Mouse (Mus musculus) CD4-positive, CD25-positive, alpha-beta regulatory T cell, adult 2 months (primary cell): Measurements from ENCODE around the gene Unc13d.

Experiments used
- DNase-seq: peaks from one replicate; pipeline ENCODE4 v3.0.0-alpha.2; 2012; ENCODE audit warnings: low read depth, low spot score

Gene Unc13d

DNA sequence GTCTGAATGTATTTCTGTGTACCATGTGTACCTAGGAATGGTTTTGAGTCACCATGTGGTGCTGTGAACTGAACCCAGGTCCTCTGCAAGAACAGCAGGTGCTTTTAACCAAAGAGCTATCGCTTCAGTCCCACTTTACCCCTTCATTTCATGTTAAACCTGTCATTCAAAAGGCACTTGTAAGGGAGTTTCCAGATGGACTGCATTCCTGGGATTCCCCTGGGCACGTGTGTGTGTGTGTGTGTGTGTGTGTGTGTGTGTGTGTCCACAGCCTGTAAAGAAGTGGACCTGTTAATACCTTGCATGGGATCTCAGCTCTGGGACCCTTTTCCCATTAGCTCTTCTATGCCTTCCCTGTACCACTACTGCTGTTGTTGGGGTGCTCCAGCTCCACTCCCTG is 28.2 kb downstream of the Unc13d start:
- DNase-seq: no peak

DNA sequence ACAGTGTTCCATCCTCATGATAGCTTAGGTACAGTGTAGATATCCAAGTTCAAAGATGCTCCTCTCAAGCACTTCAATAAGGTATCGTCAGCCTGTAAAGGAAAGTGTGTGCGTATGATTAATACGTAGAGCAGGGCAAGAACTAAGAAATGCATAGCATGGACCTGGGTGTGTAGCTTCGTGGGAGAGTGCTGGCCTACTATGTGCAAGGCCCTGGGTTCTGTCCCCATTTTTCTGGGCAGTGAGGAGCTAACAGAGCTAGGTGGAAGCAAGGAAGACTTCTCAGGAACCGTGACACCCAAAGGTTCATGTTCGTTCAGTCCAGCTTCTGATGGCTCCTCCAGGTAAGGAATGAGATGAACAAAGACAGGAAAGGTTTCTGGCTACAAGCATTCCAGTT is 32.6 kb downstream of the Unc13d start:
- DNase-seq: no peak

DNA sequence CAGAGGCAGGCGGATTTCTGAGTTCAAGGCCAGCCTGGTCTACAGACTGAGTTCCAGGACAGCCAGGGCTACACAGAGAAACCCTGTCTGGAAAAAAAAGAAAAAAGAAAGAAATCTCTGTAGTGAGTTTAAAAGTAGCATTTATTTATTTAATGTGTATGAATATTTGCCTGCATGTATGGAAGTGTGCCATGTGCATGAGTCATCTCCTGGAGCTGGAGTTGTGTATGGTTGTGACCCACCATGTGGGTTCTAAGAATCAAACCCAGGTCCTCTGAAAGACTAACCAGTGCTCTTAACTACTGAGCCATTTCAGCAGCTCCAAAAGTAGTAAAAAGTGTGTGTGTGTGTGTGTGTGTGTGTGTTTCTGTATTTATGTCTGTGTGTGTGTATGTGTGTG is 34.5 kb downstream of the Unc13d start:
- no peak for DNase-seq

DNA sequence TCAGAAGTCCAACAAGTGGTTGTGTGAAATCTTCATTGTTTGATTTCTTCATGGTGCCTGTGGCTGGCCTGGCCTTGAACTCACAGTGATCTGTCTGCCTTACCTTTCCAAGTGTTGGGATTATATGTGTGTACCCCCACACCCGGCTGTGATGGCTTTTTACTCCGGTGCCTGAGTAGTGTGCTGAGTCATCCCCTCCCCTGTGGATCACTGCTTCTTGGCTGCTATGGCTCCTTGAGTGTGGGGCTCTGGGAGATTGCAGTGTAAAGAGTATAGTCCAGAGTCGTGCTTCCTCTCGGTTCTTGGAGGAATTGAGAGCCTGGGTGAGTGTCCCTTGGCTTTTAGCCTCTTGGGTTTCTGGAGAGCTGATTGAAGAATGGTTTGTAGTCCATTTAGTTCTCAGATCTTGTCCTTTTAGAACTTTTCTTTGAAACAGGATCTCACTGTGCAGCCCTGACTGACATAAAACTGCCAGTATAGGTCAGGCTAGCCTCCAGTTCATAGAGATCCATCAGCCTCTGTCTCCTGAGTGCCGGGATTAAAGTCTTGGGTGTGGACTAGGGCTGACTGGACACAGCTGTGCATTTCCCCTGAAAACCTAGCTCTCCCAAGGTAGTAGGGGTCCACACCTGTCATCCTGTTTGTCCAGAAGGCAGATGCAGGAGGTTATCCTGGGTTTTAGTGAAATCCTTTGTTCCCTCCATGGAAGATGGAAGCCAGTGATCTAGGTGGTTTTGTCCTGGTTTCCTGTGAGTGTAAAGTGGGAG is 35.2 kb downstream of the Unc13d start:
- DNase-seq: no peak

DNA sequence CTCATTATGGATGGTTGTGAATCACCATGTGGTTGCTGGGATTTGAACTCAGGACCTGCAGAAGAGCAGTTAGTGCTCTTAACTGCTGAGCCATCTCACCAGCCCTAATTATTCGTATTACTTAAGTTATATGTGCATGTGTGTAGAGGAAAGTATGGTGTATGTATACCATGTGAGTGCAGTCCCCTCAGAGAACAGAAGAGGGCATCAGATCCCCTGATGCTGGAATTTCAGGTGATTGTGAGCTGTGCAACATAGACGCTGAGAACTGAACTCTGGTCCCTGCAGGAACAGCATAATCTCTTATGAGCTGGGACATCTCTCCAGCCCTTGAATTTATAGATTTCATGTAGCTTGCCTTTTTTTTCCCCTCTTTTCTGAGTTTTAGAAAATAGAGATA is 35.9 kb downstream of the Unc13d start:
- no peak for DNase-seq

DNA sequence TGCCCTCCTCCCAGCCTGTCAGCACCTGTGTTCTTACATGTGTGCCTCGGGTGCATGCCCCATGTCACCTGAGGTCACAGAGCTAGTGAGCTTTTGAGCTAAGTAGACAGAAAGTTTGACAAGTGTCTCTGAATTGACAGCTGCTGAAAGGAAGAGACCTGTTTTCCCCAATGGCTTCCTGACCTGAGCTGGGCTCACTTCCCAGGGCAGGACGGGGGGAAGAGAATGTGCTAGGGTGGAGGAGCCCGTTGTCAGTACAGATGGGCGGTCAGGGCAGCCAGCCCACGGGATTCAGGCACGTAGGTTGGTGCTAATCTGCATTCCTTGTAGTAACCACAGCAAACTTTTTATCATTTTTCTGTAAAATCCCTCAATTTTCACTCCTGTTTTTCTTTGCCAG is 37.2 kb downstream of the Unc13d start:
- no peak for DNase-seq

DNA sequence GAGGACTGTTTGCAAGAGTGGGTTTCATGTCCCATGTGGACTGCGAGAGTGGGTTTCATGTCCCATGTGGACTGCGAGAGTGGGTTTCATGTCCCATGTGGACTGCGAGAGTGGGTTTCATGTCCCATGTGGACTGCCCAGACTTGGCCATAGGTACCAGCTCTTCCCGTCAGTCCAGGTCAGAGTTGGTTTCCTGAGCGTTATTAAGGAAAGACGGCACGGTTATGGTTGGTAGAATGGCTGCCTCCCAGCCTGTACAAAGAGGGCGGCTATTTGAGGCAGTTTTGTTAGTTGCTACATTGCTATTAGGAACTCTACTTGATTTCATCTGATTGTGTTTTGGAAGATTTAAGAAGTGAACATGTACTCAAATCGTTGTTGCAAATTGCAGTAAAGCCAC is 39.9 kb downstream of the Unc13d start:
- DNase-seq: no peak

DNA sequence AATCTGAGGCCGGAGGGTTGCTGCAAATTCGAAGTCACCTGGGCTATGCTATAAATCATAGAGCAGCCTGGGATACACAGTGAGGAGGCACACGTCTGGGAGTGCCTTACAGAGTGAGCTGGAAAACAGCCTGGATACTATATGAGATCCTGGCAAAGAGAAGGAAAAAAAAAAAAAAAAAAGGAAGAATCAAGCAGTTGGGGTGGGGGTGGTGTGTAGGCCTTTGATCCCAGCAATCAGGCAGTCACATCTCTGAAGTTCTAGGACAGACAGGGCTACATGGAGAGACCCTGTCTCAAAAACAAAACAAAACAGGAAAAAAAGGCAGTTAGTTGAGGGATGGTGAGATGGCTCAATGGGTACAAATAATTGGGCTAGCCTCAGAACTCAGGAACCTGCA is 41.1 kb downstream of the Unc13d start:
- no peak for DNase-seq

DNA sequence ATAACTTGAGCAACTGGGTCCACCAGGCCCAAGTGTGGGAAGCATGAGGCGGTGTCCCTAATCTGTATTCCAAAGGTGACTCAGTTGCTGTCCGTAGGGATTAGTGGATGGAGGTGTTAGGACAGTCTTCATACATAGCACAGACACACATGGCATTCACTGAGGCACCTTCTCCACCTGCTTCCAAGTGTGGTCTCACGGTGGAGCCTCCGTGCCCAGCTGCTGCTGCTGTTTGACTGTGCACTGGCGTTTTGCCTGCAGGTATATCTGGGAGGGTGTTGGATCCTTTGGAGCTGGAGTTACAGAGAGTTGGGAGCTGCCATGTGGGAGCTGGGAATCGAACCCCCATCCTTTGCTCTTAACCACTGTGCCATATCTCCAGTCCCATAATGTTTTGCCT is 43.2 kb downstream of the Unc13d start:
- no peak for DNase-seq

DNA sequence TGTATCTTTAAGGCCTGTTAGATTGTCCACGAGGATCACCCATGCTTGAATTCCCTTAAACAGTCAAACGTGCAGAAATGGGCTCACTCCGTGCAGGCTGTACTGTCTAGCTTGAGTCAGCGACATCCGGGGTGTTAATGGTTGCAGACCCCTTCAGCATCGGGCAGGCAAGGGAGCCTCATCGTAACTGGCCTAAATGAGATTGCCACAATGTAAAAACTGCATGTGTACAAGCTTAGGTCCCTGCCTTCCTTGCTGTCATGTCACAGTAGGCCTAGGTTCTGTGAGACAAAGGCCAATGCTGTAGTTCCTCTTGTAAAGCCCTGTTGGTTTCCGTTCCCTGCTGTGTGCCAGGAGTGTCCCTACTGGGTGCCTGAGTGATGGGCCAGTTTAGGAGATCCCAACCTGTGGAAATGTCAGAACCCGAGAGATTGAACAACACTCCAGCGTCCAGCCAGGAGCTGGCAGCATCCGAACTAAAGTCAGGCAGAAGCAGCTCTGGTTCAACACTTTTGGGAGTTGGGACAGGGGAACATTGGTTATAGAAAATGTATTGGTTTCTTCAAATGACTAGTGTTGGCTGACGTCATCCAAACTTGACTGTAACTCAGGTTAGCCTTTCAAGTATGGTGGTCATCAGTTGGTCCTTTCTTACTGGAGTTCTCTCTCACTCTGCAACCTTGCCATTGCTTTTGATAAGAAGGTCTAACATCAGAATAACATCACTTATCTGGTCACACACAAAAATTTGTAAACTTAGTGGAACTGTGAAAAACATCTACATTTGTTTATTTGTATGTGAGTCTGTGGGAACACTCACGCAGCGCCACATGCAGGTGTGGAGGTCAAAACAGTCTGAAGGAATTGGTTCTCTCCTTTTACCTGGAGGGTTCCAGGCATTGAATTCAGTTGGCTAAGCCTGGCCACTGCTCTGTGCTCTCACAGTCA is 46.6 kb downstream of the Unc13d start:
- DNase-seq: no peak

DNA sequence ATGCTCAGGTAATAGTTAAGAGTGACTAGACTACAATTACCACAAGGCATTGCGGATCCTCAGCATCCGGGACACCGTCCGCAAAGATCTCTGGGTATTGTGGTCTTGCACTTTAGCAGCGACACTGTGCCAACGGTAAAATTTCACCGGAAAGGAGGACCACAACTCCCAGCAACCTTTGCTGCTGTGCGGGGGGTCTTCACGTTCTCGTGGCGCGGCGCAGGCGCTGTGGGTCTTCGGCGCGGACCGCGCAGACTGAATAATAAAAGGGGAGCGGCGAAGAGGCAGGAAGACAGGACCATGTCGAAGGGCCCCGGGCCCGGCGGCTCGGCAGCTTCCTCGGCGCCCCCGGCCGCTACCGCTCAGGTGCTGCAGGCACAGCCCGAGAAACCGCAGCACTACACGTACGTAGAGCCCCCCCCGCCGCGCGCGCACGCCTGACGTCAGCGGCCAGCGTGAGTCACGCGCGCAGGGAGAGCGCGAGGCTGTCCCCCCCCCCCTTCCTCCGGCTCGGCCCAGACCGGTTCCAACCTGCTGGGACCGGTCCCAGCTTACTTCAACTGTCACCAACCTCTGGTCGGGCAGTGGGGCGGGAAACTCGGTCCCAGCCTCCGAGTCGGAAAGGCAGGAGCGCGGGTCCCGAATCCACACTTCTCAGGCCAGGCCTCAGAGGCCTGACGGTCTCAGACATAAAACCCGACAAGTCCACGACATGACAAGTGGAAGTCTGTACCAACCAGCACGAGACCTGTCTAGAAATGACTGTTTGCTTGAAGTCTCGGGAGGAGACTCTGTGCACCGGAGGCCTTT is 47.5 kb downstream of the Unc13d start, which contains the start of gene Unk:
Gene Unk, plus strand, starts transcription at position 235 of the 810 bp plus-strand sequence.
- peak; percentile 99 for DNase-seq

DNA sequence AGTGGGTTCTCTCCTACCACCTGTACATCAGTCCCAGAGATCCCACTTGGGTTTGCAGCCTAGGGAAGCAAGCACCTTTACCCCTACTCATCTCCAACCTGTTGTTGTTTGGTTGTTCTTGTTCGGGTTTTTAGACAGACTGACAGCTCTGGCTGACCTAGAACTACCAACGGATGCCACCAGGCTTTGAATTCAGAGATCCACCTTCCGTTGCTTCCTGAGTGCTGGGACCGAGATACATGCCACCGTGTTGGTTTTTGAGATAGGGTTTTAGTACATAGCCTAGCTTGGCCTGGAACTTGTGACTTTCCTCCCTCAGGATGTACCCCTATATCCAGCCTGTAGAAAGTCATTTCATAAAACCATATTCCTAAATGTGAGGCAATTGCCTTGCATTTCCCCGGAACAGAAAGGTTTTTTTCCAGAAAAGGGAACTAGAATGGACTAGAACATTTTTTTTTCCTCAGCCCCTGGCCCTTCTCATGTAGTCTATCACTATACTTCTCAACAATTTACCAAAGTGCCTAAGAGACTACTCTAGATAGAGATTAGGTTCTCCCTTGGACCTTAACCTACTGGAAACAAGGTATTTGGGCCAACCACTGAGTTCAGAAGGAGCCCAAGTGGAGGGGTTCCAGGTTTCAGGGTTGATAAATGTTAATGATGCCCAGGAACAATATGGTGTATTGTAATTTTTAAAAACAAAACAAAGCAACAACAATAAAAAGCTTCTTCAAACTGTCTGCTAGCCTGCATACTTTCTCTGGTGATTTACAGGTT is 48.5 kb downstream of the Unc13d start:
- no peak for DNase-seq

DNA sequence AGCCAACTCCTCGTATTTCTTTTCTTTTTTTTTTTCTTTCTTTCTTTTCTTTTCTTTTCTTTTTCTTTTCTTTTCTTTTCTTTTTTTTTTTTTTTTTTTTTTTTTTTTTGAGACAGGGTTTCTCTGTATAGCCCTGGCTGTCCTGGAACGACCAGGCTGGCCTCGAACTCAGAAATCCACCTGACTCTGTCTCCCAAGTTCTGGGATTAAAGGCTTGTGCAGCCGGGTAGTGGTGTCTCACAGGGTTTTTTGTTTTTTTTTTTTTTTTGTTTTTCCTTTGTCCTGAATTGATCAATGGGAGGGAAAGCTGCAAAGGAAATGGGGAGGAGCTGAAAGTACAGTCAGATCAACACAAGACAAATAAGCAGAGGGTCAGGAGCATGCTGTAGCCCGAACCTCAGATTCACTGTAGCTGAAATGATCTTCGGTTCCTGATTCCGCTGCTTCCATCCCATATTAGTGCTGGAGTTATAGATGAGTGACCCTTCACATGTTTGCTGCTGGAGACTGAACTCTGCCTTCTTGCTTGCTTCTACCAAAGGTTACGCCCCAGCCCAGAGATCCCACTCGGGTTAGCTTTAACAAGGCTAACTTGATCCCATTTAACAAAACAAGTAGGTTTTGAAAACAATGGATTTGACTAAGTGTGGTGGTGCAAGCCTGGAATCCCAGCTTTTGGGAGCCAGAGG is 49.4 kb downstream of the Unc13d start:
- no peak for DNase-seq

DNA sequence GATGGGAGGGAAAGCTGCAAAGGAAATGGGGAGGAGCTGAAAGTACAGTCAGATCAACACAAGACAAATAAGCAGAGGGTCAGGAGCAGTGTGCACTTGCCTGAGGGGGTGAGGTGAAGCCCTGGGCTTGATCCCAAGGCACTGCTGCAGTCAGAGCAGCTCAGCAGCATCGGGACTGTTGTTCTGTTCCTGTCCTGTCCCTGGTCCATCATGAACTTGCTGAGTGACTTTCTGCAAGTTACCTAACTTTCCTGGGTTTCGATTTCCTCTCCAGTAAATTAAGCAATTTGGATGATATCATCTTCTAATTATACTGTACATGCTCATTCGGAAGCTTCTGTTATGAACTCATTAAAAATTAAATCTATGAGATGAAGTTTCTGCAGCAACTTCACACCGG is 50.0 kb downstream of the Unc13d start, which contains the start of gene H3f3b:
Gene H3f3b, minus strand, starts transcription at position 207 of the 400 bp plus-strand sequence.
- DNase-seq: no peak

DNA sequence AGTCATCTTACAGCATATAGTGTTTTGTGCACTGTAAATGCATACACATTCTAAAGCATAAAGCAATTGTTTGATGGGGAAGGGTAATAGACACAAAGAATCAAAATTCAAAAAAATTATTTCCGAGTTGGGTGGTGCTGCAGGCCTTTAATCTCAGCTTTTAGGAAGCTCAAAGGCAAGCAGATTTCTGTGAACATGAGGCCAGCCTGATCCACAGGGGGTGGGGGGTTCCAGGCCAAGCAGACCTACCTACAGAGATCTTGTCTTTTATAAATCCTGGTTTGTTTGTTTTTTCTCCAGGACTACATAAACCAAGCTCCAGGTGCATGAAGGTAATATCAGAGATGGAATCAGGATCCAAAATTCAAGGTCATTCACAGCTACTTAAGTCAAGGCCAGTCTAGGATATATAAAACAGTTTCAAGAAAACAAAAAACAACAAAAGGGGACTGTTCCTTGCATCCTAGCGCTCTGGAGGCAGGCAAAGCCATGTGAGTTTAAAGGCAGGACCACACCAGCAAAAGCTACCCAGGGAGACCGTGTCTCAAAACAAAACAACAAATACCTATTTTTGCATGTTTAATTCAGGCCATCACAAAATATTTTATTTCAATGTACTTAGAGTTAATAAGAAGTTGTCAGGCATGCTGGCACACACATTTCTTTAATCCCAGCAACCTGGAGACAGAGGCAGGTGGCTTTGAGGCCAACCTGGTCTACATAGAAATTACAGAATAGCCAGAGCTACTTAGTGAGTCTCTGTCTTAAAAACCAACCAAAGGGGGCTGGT is 52.5 kb downstream of the Unc13d start:
- no peak for DNase-seq

DNA sequence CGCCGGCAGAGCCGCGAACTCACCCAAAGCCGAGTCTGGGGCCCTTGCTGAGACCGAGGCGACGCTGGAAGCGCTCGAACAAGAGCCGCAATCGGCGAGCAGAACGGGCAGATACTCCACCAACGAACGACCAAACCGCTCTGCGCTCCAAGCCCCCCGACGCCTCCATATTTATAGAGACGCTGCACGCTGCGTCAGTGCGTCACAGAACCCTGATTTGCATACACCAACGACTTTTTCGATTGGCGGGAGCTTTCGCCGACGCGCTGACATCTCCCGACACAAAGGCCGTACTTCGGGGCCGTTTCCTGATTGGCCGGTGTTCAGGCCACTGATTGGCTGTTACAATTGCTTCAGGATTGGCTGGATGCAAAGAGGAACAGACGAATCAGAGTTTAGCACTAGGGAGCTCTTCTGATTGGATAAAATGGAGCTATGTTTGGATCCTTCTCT is 53.4 kb downstream of the Unc13d start:
- peak; percentile 98 for DNase-seq

DNA sequence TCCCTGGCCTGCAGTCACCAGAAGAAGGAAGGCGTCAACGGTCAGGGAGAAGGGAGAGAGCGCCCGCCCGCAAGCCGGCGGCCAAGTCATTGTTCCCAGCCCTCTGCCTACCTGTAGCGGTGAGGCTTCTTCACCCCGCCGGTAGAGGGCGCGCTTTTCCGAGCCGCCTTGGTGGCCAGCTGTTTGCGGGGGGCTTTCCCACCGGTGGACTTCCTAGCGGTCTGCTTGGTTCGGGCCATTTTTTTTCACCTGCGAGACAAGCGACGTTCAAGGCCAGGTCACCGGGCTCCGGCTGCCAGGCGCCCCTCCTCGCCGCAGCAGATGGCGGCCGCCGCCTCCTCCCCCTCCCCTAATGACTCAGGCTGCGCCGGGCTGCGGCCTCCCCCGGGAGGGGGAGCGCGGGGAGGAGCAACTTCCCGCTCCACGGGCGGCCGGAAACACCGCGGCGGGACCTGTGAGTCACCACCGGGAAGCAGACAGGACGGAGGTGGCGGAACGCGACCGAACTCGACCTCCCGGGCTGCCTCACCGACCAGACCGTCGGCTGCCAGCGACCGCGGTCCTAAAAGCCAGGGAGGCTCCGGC is 53.9 kb downstream of the Unc13d start:
- DNase-seq: peak; percentile 91

DNA sequence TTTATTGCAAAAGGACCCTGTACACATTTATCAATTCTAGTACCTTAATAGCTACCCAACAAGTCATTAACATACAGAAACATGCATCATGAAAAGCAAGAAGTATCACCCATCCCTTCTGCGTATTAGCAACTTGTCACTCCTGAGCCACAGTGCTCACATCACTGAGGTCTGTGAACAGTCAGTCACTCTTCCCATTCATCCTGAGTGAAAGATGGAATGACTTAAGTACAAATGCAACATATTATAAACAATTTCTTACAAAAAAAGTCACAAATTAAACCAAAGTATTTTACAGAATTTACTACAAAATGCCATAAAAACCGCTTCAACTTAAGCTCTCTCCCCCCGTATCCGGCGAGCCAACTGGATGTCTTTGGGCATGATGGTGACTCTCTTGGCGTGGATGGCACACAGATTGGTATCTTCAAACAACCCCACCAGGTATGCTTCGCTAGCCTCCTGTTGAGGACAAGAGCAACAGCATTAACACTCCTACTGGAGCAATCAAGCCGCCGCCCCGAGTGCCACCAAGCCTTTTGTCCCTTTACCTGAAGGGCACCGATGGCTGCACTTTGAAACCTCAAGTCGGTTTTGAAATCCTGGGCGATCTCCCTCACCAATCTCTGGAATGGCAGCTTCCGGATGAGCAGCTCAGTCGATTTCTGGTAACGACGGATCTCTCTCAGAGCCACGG is 54.5 kb downstream of the Unc13d start:
- DNase-seq: peak; percentile 53
